Mouse (Mus musculus) left cerebral cortex, postnatal 10 days (tissue): ENCODE data around the gene Zc3h6. TPM values are rescaled to one million over a fixed set of nuclear protein-coding genes. Genes with fewer than 3 reads are reported as not detected.
"Not testable (repeated sequence)": the region's sequence is repeated elsewhere in the genome, so short reads cannot be mapped to it uniquely, and the experiment has no call there.

Experiments used
- DNase-seq, 2 experiments: peaks; one replicate each; pipeline ENCODE4 v3.0.0; 2021 to 2022; ENCODE audit warnings: low spot score in 2 of 2, mixed read lengths in 1 of 2; ENCODE audit errors: extremely low spot score in 1 of 2
- intact Hi-C: fragments of 180-260 bp; cut with DNase I; formaldehyde crosslinking; loops from one replicate; pipeline ENCODE4 v1.15.1; 2025
- total RNA-seq, 2 experiments: library from RNA; stranded (reverse); gene quantifications; 2 replicates each; pipeline ENCODE4 v1.2.3; 2021

The Zc3h6 gene
- total RNA-seq, 2 experiments from 2014 or later: 11.3 to 12.2 TPM

DNA sequence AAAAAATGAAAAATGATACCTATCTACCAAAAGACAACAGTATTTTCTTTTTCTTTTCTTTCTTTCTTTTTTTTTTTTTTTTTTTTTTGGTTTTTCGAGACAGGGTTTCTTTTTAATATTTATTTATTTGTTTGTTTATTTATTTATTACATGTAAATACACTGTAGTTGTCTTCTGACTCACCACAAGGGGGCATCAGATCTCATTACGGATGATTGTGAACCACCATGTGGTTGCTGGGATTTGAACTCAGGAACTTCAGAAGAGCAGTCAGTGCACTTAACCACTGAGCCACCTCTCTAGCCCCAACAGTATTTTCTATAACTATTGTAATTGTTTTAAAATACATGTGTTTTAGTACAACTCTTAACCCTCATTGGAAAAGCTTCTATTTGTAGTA is 41.7 kb downstream of the Zc3h6 start:
- intact Hi-C loops, DNase-seq: not testable (repeated sequence)

- intact Hi-C loops: no loop called here
- DNase-seq: no peak
These were observed 52.9 kb downstream of the Zc3h6 start for GRCm38 (mm10) chr2:129020106-129020505.

DNA sequence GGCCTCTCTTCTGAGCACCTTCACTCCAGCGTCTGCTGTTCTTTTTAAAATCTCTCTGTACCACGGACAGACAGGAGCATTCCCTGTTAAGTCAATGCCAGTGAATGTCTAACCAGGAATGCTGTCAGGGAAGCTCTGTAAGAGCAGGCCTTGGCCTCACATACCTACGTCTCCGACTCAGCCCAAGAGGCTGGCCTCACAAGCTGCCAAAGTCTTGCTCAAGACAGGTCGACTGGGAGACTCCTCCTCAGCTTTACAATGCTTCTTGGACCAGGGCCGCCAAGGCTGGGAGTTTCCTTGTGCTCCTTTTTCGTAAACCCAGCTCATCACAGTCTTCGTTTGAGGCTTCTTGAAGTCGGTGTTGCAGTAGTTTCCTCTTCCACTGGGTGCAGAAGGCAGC is 57.6 kb downstream of the Zc3h6 start:
- no peak for DNase-seq
- intact Hi-C loops: no loop called here

DNA sequence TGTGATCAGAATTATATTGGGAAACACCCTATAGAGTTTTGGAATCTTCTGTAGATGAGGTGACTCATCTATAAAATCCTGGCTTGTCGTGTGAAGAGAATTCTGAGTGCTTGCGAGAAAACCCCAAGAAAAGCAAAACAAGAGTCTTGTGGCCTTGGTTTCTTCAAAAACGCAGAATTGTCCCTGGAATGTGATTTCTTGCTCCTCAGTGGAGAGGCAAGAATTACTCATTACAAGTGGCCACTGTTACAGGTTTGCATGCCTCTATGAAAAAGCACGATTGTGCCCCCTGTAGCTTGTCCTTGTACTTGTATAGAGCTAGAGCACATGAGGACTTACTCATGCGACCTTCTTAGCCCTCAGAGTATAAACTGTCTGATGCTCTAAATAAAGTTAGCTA is 68.2 kb downstream of the Zc3h6 start:
- no peak for DNase-seq

GRCm38 (mm10) chr2:129038426-129038936 is 71.3 kb downstream of the Zc3h6 start:
- DNase-seq: peak in 1 of 2 experiments; percentile 50
- intact Hi-C loops: no loop called here

More for the DNA sequence above, 68.2 kb downstream of the Zc3h6 start:
- intact Hi-C loops: no loop called here

DNA sequence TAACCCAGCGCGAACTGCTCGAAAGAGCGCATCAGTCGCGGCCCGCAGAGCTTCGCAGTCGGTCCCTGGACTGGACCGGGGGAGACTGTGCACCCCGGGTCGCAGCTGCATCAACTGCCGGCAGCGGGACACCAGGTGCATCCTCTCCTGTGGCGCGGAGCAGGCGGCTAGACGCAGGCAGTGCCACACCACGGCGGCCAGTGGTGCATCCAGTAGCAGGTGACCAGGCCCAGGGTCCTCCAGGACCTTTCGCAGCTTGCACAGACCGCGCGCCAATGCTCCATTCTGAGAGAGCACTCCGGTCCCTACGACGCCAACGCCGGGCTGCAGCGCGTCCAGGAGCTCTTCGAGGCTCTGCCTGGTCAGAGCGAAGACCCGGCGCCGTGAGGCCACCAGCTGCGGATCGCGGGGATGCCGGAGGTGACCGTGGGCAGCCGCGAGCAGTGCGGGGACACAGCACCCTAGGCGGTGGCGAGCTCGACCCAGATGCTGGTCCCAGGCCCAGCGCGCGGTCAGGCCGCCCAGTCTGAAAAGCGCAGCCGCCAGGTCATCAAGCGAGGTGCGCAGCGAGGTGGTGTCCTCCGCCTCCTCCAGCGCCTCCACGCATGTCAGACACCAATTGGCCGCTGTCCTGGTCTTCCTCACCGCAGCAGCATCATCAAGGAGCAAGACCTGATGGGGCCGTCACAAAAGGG is 71.9 kb downstream of the Zc3h6 start:
- DNase-seq: peak in 1 of 2 experiments; percentile 42

GRCm38 (mm10) chr2:129040567-129040966 is 73.4 kb downstream of the Zc3h6 start:
- no peak for DNase-seq
- intact Hi-C loops: no loop called here

More for the DNA sequence above, 71.9 kb downstream of the Zc3h6 start:
- intact Hi-C loops: no loop called here

- intact Hi-C loops: no loop called here
- no peak for DNase-seq
These were observed 79.1 kb downstream of the Zc3h6 start for GRCm38 (mm10) chr2:129046172-129046845.

- intact Hi-C loops: no loop called here
- no peak for DNase-seq
These were observed 79.6 kb downstream of the Zc3h6 start for GRCm38 (mm10) chr2:129046846-129047196.

DNA sequence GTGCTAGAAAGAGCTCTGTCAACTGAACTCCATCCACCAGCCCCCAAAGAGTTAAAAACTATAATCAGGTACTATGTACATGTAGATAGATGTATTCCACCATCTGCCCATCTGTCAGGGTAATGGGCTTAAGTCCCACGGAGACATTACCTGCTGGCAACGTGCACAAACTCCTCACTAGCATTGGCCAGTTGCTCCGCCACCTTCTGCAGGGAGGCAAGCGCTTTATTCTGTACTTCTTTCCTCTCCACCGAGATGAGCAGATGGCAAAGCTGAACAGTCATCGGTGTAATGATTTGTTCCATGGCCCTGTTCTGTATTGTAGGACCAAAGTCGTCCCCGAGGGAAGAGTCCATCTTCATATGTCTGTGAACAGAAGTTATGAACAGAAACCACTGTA is 80.6 kb downstream of the Zc3h6 start, which contains the start of gene Vinac1:
TSS of gene Vinac1 (minus strand) at position 362 of the 400 bp plus-strand sequence.
- intact Hi-C loops: no loop called here
- no peak for DNase-seq

- no peak for DNase-seq
- intact Hi-C loops: no loop called here
These were observed 85.3 kb downstream of the Zc3h6 start for GRCm38 (mm10) chr2:129052451-129052983.

DNA sequence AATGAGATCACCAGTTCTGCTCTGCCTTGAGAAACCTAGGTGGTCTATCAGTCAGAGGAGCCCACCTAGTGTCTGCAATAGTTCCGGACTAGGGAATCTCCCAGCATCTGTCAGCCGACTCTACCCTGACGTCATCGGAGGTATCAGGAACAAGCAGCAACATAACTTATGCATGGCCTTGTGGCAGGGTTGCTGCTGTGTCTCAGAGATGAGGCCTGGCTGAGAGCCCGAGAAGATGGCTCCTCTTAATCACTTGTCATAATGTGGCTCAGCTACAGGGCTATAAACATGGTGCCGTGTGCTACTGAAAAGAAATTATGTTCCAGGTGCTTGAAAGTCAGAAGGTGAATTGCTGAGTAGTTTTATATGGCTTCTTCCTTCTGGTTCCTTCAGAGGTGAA is 88.5 kb downstream of the Zc3h6 start:
- DNase-seq: no peak
- intact Hi-C loops: no loop called here

DNA sequence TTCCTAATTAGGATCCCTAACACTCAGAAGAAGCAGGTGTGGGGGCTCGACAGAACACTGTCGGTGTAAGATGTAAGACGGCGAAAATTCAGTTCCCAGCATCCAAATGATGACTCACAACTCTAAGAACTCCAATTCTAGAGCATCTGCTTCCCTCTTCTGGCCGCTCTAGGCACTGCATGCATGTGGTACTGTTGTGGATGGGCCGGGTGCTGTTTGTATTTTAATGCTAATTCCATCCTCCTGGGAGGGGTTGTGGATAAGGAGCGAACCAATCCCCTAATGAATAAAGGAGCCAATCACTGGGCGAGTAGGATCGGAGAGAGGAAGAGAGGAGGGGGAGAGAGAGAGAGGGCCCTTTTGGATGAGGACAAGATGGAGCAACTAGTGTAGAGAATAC is 89.4 kb downstream of the Zc3h6 start:
- DNase-seq: no peak
- intact Hi-C loops: no loop called here

GRCm38 (mm10) chr2:129057256-129057655 is 90.1 kb downstream of the Zc3h6 start:
- intact Hi-C loops: no loop called here
- DNase-seq: no peak

- intact Hi-C loops: no loop called here
These were observed 90.7 kb downstream of the Zc3h6 start for GRCm38 (mm10) chr2:129057920-129058361.

DNA sequence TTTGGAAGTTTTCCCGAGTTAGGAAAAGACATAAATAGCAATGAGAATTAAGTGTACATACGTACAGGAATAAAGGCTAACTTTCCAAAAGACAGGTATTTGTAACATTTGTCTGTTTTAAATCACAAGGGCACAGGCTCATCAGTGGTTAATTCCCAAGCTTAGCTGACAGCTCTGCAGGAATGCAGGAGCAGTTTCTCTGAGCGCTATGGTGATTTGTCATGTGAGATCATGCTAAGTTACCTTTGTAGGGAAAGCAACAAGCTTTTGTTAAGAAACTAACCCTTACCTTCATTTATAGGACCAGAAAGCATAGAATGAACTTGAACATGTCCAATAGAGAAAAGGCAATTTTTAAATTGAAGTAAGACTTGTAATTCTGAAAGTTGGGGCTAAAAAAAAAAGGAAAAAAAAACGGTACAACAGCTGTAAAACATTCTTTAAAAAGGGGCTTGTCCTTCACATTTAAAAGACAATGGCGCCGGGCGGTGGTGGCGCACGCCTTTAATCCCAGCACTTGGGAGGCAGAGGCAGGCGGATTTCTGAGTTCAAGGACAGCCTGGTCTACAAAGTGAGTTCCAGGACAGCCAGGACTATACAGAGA is 94.4 kb downstream of the Zc3h6 start:
- DNase-seq: no peak
- intact Hi-C loops: no loop called here

More at GRCm38 (mm10) chr2:129057920-129058361, 90.7 kb downstream of the Zc3h6 start:
- no peak for DNase-seq

GRCm38 (mm10) chr2:129065437-129066282 is 98.5 kb downstream of the Zc3h6 start, which contains the start of gene Ttl:
Gene Ttl (plus strand): TSS chr2:129065942.
- peak; percentile 33 to 84 for DNase-seq
- intact Hi-C loops: no loop called here

GRCm38 (mm10) chr2:129066326-129066725 is 99.1 kb downstream of the Zc3h6 start:
- intact Hi-C loops: no loop called here
- DNase-seq: peak; percentile 38 to 73
